Mouse (Mus musculus) cerebellum, adult 2 months (tissue): ENCODE measurements around the gene Mgea5.

ENCODE experiments used
- CTCF ChIP-seq: fragments of 200-500 bp; IDR thresholded peaks from 2 replicates; pipeline ENCODE4 v1.5.1; 2011; ENCODE audit warnings: low read depth, mild to moderate bottlenecking, control low read depth, low read length, moderate library complexity, borderline replicate concordance; ENCODE audit not compliant: insufficient read depth
- POLR2A ChIP-seq: fragments of 200-500 bp; IDR thresholded peaks from 2 replicates; pipeline ENCODE4 v1.6.1; 2011; ENCODE audit warnings: low read length, control low read depth, borderline replicate concordance; ENCODE audit not compliant: insufficient read depth

DNA sequence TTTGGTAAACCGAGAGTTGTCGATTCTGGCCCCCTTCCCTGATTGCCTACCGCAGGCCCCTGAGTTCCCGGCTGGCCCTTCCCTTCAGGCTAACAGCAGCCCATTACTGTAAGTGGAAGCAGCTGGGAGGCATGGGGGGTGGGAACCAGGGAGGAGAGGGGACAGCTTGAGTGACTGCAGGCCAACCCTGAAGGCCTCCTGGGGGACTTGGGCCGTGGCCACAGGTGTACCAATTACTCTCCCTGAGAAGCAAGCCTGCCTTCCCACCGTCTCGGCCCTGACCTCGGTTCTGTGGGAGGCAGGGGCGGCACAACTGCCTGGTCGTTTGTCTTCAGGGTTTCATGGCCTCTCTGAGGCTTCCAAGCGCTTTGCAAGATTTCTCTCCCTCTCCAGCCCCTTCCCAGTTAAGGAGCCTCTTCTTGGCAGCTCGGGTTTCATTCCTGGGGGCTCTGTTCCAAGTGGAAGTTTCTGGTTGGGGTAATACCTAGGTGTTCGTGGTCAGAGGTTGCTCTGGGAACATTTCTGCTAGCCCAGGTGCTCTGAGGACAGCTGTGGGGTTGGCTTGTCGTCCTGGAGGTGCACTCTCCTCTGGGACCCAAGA is 57.9 kb downstream of the Mgea5 start:
- TF ChIP-seq CTCF (no peak), POLR2A (no peak)
